Mouse (Mus musculus) lung, postnatal 0 days (tissue): ENCODE measurements at regions not wholly inside any gene's neighbourhood (a gene's known extent, or its start where the extent isn't known, plus 50 kb on each side); places are given as distances from the start of the nearest gene placed in this dataset.

Source experiments
- CTCF ChIP-seq: IDR thresholded peaks from 2 replicates; pipeline ENCODE4 v1.5.1; 2016; ENCODE audit warnings: antibody characterized with exemption, mild to moderate bottlenecking
- EP300 ChIP-seq: IDR thresholded peaks from 2 replicates; pipeline ENCODE4 v1.6.1; 2016; ENCODE audit warnings: antibody characterized with exemption, mild to moderate bottlenecking, control low read depth

DNA sequence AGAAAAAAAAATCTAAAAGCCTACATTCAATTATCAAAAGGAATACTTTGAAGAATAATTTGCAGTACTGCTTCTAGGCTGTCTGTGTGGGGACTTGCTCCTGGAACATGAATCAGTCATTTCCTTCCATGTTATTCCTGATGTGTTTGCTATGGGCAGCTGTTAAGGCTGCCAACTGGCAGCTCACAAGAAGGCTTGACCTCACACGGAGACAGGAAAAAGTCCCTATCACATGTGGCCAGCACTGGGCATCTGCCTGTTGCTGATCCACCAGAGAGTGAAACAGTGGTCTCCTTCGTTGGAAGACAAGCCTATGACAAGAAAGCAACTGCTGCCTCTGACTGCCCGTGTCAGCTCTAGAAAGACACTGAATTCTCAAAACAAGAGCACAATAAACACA lies 140.6 kb downstream of the Trib2 start:
- no peak for TF ChIP-seq CTCF
- no peak for TF ChIP-seq EP300
